Mouse (Mus musculus): Measurements from ENCODE around the gene Cmtr1.

The Cmtr1 gene

GRCm38 (mm10) chr17:29747466-29747865, 87.1 kb downstream of the Cmtr1 start:
- no peak for DNase-seq

DNA sequence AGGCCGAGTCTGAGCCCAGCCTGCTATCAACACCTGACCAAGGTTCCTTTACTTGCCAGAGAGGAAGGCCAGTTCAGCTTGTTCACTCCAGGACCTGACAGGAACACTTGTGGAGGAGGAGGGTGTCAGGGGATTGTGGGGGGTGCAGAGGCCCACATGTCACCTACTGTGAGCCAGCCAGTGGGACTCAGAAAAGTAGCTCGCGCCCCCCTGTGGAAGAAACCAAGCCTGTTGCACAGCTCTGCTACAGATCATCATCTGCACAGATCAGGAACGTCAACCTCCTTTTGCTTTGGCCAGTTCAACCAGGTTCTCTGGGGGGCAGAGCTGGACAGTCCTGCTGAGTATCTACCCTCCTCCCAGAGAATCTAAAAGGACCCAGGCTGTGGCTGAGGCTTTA, 94.1 kb downstream of the Cmtr1 start:
- no peak for DNase-seq
